Mouse (Mus musculus): Measurements from ENCODE around the gene Tomt.

GRCm38 (mm10) chr7:101852846-101853245, 53.3 kb downstream of the Tomt start:
- TF ChIP-seq CTCF (IDR thresholded peaks at IDR 0.05; ENCODE audit: low read depth) (no peak), EP300 (IDR thresholded peaks at IDR 0.05; ENCODE audit: low read depth) (no peak)

Measured in heart, postnatal 0 days (tissue).